Mouse (Mus musculus): Measurements from ENCODE around the gene Alyref. TPM values are rescaled to one million over a fixed set of nuclear protein-coding genes. Genes with fewer than 3 reads are reported as not detected.

Alyref gene
- polyA plus RNA-seq, 1 experiment from 2014 or later: 494 TPM

DNA sequence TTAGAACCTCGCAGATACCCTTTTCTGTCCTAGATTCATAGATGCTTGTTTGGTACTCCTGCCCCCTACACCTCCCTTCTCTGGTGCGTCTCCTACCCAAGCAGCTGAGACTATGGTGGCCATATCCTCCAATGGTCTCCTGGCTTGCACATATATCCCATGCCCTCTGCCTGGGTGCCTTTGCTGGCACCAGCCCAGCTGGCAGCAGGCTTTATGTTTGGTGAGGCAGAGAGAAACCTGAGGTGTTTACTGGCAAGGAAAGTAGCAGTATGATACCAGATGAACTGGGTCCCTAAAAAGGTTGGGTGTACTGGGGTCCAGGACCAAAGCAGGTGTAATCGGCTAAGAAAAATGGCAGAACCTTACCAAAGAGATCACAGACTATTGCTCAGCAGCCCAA lies 52.2 kb downstream of the Alyref start:
- no peak overlapping the region for H3K4me2 ChIP-seq
- 92% methylated on average over 3 of the region's 3 CpGs for WGBS
- H3K36me3 ChIP-seq: peaks cover 49% of the 10 kb centered on the region
- H3K9me3 ChIP-seq (replicated peaks): no peaks in the 10 kb centered on the region
- no peak overlapping the region for H3K27ac ChIP-seq
- H3K27me3 ChIP-seq: no peaks in the 10 kb centered on the region
- no peak overlapping the region for H3K9ac ChIP-seq
- H3K4me1 ChIP-seq: peaks cover 44% of the 10 kb centered on the region
- ATAC-seq (replicated peaks; ENCODE audit: low FRiP score): no peak
- H3K4me3 ChIP-seq (replicated peaks): no peak overlapping the region

DNA sequence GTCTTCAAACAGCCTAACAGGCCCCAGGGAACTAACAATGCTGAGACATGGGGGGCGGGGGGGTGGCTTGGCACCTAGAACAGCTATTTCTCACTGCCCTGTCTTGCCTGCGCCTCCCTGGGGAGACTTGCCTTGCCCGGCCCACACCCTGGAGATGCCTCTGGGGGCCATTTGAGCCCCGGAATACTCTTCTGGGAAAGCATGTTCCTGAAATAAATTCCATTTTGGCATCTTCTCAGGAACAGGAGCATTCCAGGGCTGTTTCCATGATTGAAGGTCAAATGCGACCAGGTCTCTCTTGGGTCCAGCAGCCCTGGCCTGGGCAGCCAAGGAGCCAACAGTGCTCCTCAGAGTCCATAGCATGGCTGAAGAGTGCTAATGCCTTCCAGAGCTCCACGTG lies 55.8 kb downstream of the Alyref start:
- 83% methylated on average over 6 of the region's 6 CpGs for WGBS

More for the DNA sequence above, 55.8 kb downstream of the Alyref start:
- Histone ChIP-seq H3K9ac (no peak overlapping the region), H3K4me2 (no peak overlapping the region), H3K4me1 (peaks cover 50% of the 10 kb centered on the region), H3K9me3 (replicated peaks) (no peaks in the 10 kb centered on the region), H3K27me3 (no peaks in the 10 kb centered on the region), H3K27ac (peak overlapping the region; percentile 15; the same call in 1 of the 2 replicates), H3K36me3 (peaks cover 49% of the 10 kb centered on the region), H3K4me3 (replicated peaks) (no peak overlapping the region)
- ATAC-seq (replicated peaks; ENCODE audit: low FRiP score): no peak

Small RNA genes within 50 kb of the gene (microRNA-seq; reads per million reads assigned to microRNA genes)
- gene Mir6936: 1.0 reads per million

Other genes starting within 250 kb of the Alyref start
- 2,367 and 2,520 TPM in 2 replicates for gene Actg1, start 249.8 kb downstream of the Alyref start, polyA plus RNA-seq (2015; fragmentation: Nextera tagmentation; extraction: Ambion mirVana)
- gene Fscn2, start 236.8 kb downstream of the Alyref start, polyA plus RNA-seq (2015; fragmentation: Nextera tagmentation; extraction: Ambion mirVana): 1.1 and 1.2 TPM in 2 replicates
- gene Faap100, start 219.6 kb downstream of the Alyref start, polyA plus RNA-seq (2015; fragmentation: Nextera tagmentation; extraction: Ambion mirVana): 33.1 and 41.9 TPM in 2 replicates
- gene Nploc4, start 160.7 kb downstream of the Alyref start, polyA plus RNA-seq (2015; fragmentation: Nextera tagmentation; extraction: Ambion mirVana): 33.5 and 34.8 TPM in 2 replicates
- not detected in 2 replicates for gene Tspan10, start 155.7 kb downstream of the Alyref start, polyA plus RNA-seq (2015; fragmentation: Nextera tagmentation; extraction: Ambion mirVana)
- 0.28 and 0.38 TPM in 2 replicates for gene Pde6g, start 144.9 kb downstream of the Alyref start, polyA plus RNA-seq (2015; fragmentation: Nextera tagmentation; extraction: Ambion mirVana)
- gene Oxld1, start 140.3 kb downstream of the Alyref start, polyA plus RNA-seq (2015; fragmentation: Nextera tagmentation; extraction: Ambion mirVana): 13.1 and 13.8 TPM in 2 replicates
- gene Ccdc137, start 140.2 kb downstream of the Alyref start, polyA plus RNA-seq (2015; fragmentation: Nextera tagmentation; extraction: Ambion mirVana): 40.5 and 41.9 TPM in 2 replicates
- 42.7 and 53.3 TPM in 2 replicates for gene Arl16, start 130.8 kb downstream of the Alyref start, polyA plus RNA-seq (2015; fragmentation: Nextera tagmentation; extraction: Ambion mirVana)
- 166 and 172 TPM in 2 replicates for gene Mrpl12, start 113.8 kb downstream of the Alyref start, polyA plus RNA-seq (2015; fragmentation: Nextera tagmentation; extraction: Ambion mirVana)
- 84.6 and 91.9 TPM in 2 replicates for gene Slc25a10, start 106.5 kb downstream of the Alyref start, polyA plus RNA-seq (2015; fragmentation: Nextera tagmentation; extraction: Ambion mirVana)
- gene Gcgr, start 67.7 kb downstream of the Alyref start, polyA plus RNA-seq (2015; fragmentation: Nextera tagmentation; extraction: Ambion mirVana): 2.4 and 2.6 TPM in 2 replicates
- gene Mcrip1, start 48.6 kb downstream of the Alyref start, polyA plus RNA-seq (2015; fragmentation: Nextera tagmentation; extraction: Ambion mirVana): 199 and 212 TPM in 2 replicates
- gene Ppp1r27, start 47.2 kb downstream of the Alyref start, polyA plus RNA-seq (2015; fragmentation: Nextera tagmentation; extraction: Ambion mirVana): 0.49 and 1.4 TPM in 2 replicates
- gene P4hb, start 25.1 kb downstream of the Alyref start, polyA plus RNA-seq (2015; fragmentation: Nextera tagmentation; extraction: Ambion mirVana): 718 and 736 TPM in 2 replicates
- gene Arhgdia, start 16.7 kb downstream of the Alyref start, polyA plus RNA-seq (2015; fragmentation: Nextera tagmentation; extraction: Ambion mirVana): 588 and 644 TPM in 2 replicates
- gene Anapc11, start 56 bp upstream of the Alyref start, polyA plus RNA-seq (2015; fragmentation: Nextera tagmentation; extraction: Ambion mirVana): 193 and 206 TPM in 2 replicates
- 24.4 and 25.2 TPM in 2 replicates for gene Npb, start 10.1 kb upstream of the Alyref start, polyA plus RNA-seq (2015; fragmentation: Nextera tagmentation; extraction: Ambion mirVana)
- gene Pcyt2, start 19.6 kb upstream of the Alyref start, polyA plus RNA-seq (2015; fragmentation: Nextera tagmentation; extraction: Ambion mirVana): 118 and 140 TPM in 2 replicates
- gene Sirt7, start 26.9 kb upstream of the Alyref start, polyA plus RNA-seq (2015; fragmentation: Nextera tagmentation; extraction: Ambion mirVana): 32.7 and 33.9 TPM in 2 replicates
- gene Mafg, start 35.2 kb upstream of the Alyref start, polyA plus RNA-seq (2015; fragmentation: Nextera tagmentation; extraction: Ambion mirVana): 32.2 and 35.9 TPM in 2 replicates
- gene Pycr1, start 45.4 kb upstream of the Alyref start, polyA plus RNA-seq (2015; fragmentation: Nextera tagmentation; extraction: Ambion mirVana): 25.4 and 29.3 TPM in 2 replicates
- gene Myadml2, start 49.8 kb upstream of the Alyref start, polyA plus RNA-seq (2015; fragmentation: Nextera tagmentation; extraction: Ambion mirVana): 0.28 and 0.29 TPM in 2 replicates
- 5.2 and 7.7 TPM in 2 replicates for gene Notum, start 62.8 kb upstream of the Alyref start, polyA plus RNA-seq (2015; fragmentation: Nextera tagmentation; extraction: Ambion mirVana)
- 127 and 144 TPM in 2 replicates for gene Aspscr1, start 74.6 kb upstream of the Alyref start, polyA plus RNA-seq (2015; fragmentation: Nextera tagmentation; extraction: Ambion mirVana)
- 164 and 176 TPM in 2 replicates for gene Cenpx, start 115.4 kb upstream of the Alyref start, polyA plus RNA-seq (2015; fragmentation: Nextera tagmentation; extraction: Ambion mirVana)
- gene Lrrc45, start 115.6 kb upstream of the Alyref start, polyA plus RNA-seq (2015; fragmentation: Nextera tagmentation; extraction: Ambion mirVana): 52.9 and 66.0 TPM in 2 replicates
- gene Rac3, start 123.1 kb upstream of the Alyref start, polyA plus RNA-seq (2015; fragmentation: Nextera tagmentation; extraction: Ambion mirVana): 27.6 and 31.0 TPM in 2 replicates
- gene Dcxr, start 128.9 kb upstream of the Alyref start, polyA plus RNA-seq (2015; fragmentation: Nextera tagmentation; extraction: Ambion mirVana): 31.9 and 32.1 TPM in 2 replicates
- gene Cbr2, start 133.7 kb upstream of the Alyref start, polyA plus RNA-seq (2015; fragmentation: Nextera tagmentation; extraction: Ambion mirVana): 2.4 and 3.4 TPM in 2 replicates
- gene Hmga1b, start 164.4 kb upstream of the Alyref start, polyA plus RNA-seq (2015; fragmentation: Nextera tagmentation; extraction: Ambion mirVana): 3.8 and 6.1 TPM in 2 replicates
- gene Rfng, start 185.8 kb upstream of the Alyref start, polyA plus RNA-seq (2015; fragmentation: Nextera tagmentation; extraction: Ambion mirVana): 36.5 and 39.9 TPM in 2 replicates
- 200 and 215 TPM in 2 replicates for gene Gps1, start 185.9 kb upstream of the Alyref start, polyA plus RNA-seq (2015; fragmentation: Nextera tagmentation; extraction: Ambion mirVana)
- 74.2 and 87.2 TPM in 2 replicates for gene Dus1l, start 198.0 kb upstream of the Alyref start, polyA plus RNA-seq (2015; fragmentation: Nextera tagmentation; extraction: Ambion mirVana)
- gene Fasn, start 226.2 kb upstream of the Alyref start, polyA plus RNA-seq (2015; fragmentation: Nextera tagmentation; extraction: Ambion mirVana): 44.1 and 51.8 TPM in 2 replicates